Mouse (Mus musculus) E14TG2a.4 (cell line): ENCODE results near the gene Ppp1r16b.

Experiments used
- CTCF ChIP-seq: conservative IDR thresholded peaks from 2 replicates; pipeline ENCODE4 v1.5.1; 2014; ENCODE audit warnings: low read length
- NANOG ChIP-seq: IDR thresholded peaks from 2 replicates; pipeline ENCODE4 v1.6.1; 2014; ENCODE audit warnings: borderline replicate concordance, low read length, mixed read lengths

DNA sequence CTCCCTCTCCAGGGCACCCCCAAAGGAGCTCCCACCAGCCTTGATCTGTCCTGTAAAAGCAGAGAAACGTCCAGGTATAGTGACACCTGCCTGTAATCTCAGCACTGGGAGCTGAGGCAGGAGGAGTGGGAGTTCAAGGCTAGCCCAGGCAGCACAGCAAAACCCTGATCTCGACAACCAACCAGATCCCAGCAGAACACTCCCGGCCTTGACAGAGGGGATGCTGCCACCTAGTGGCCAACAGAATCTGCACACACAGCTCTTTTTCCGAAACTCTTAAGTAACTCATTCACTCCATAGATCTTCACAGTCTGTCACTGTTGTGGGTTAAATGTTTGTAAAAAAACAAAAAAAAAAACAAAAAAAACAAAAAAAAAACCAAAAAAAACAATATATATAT lies 12.2 kb upstream of the Ppp1r16b start:
- TF ChIP-seq NANOG (no peak), CTCF (peak; percentile 68)
